Mouse (Mus musculus) ES-E14 (cell line): ENCODE measurements around the gene Fsd1.
"Not testable (repeated sequence)": the region's sequence is repeated elsewhere in the genome, so short reads cannot be mapped to it uniquely, and the experiment has no call there.

Experiments used
- HCFC1 ChIP-seq: IDR thresholded peaks from 2 replicates; pipeline ENCODE4 v1.6.1; 2012; ENCODE audit warnings: low read length, inconsistent platforms, borderline replicate concordance; ENCODE audit not compliant: insufficient read depth
- MAFK ChIP-seq: IDR thresholded peaks from 2 replicates; pipeline ENCODE4 v1.6.1; 2014; ENCODE audit warnings: mild to moderate bottlenecking, low read depth, low read length, inconsistent platforms; ENCODE audit not compliant: insufficient read depth
- ZC3H11A ChIP-seq: IDR thresholded peaks from 2 replicates; pipeline ENCODE4 v1.6.1; 2012; ENCODE audit warnings: low read depth, mild to moderate bottlenecking, inconsistent platforms, low read length, borderline replicate concordance

DNA sequence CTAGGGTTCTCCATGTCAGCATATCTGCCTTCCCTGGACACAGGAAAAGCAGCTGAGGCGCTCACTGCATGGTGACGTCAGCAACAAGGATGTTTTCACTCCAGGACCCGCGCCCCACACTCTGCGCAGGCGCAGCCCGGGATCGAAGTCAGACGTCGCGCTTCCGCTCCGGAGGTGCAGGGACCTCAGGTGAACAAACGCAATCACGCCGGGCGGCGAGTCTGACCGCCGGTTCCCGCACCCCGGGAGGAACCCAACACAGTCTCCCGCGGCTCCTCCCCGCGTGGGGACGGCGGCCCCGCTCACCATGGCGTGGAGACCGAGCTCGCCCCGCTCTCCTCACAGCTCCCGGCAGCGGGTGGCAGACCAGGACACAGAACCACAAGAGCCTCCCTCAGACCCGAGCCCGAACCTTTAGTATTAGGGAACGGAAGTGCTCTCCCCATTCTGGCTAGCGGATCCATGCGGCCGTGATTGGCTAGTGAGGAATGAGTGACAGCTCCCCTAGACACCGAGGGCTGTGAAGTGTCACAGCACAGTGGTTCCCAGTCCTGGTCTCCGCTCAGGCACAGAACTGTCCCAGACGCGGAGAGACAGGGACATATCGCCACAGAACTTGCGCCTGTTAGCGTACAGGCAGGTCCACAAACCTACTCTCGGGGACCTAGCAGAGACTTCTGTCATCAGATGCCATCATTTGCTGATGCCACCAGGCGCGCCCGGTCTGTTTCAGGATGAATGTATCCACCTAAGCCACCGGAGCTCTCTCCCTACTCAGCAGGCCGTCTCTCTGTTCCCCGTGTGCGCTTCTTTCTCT, 41.2 kb upstream of the Fsd1 start:
- not testable (repeated sequence) for TF ChIP-seq ZC3H11A, MAFK, HCFC1
